Mouse (Mus musculus): Measurements from ENCODE around the gene Eipr1. TPM values are rescaled to one million over a fixed set of nuclear protein-coding genes. Genes with fewer than 3 reads are reported as not detected.

Eipr1 gene
- polyA plus RNA-seq, 1 experiment = 18.4 TPM

- no peak for TF ChIP-seq EP300 (IDR thresholded peaks at IDR 0.05; ENCODE audit: insufficient read depth, low read depth, low read length)
- TF ChIP-seq POLR2A (IDR thresholded peaks at IDR 0.05; ENCODE audit: insufficient read depth, low read length) = no peak
- TF ChIP-seq CTCF (IDR thresholded peaks at IDR 0.05; ENCODE audit: low read depth, low read length) = no peak
- Histone ChIP-seq H3K9me3 (replicated peaks; ENCODE audit: control insufficient read depth, insufficient read depth, low read length, poor library complexity, severe bottlenecking) (no peaks in the 10 kb centered on the region), H3K4me3 (ENCODE audit: low read depth, low read length) (no peak overlapping the region), H3K27ac (ENCODE audit: insufficient read depth, low read length) (no peak overlapping the region), H3K9ac (ENCODE audit: low read depth, poor library complexity, severe bottlenecking) (no peak overlapping the region), H3K27me3 (ENCODE audit: control insufficient read depth, insufficient read depth, low read length, poor library complexity, severe bottlenecking) (no peaks in the 10 kb centered on the region), H3K4me1 (ENCODE audit: control insufficient read depth, insufficient read depth, low read length) (no peaks in the 10 kb centered on the region), H3K36me3 (ENCODE audit: control insufficient read depth, insufficient read depth, low read length, poor library complexity, severe bottlenecking) (0 out of 2 replicates have a peak, but pooled peaks cover 2% of the 10 kb centered on the region)
Measured at GRCm38 (mm10) chr12:28866121-28866520, 114.5 kb downstream of the Eipr1 start.

GRCm38 (mm10) chr12:28868794-28869193, 117.2 kb downstream of the Eipr1 start:
- no peak overlapping the region for H3K9ac ChIP-seq (ENCODE audit: low read depth, poor library complexity, severe bottlenecking)
- no peaks in the 10 kb centered on the region for H3K27me3 ChIP-seq (ENCODE audit: control insufficient read depth, insufficient read depth, low read length, poor library complexity, severe bottlenecking)
- no peaks in the 10 kb centered on the region for H3K4me1 ChIP-seq (ENCODE audit: control insufficient read depth, insufficient read depth, low read length)
- H3K9me3 ChIP-seq (replicated peaks; ENCODE audit: control insufficient read depth, insufficient read depth, low read length, poor library complexity, severe bottlenecking) = no peaks in the 10 kb centered on the region
- no peak overlapping the region for H3K27ac ChIP-seq (ENCODE audit: insufficient read depth, low read length)
- H3K4me3 ChIP-seq (ENCODE audit: low read depth, low read length) = no peak overlapping the region
- H3K36me3 ChIP-seq (ENCODE audit: control insufficient read depth, insufficient read depth, low read length, poor library complexity, severe bottlenecking) = 0 out of 2 replicates have a peak, but pooled peaks cover 2% of the 10 kb centered on the region
- TF ChIP-seq EP300 (IDR thresholded peaks at IDR 0.05; ENCODE audit: insufficient read depth, low read depth, low read length) (no peak), POLR2A (IDR thresholded peaks at IDR 0.05; ENCODE audit: insufficient read depth, low read length) (no peak), CTCF (IDR thresholded peaks at IDR 0.05; ENCODE audit: low read depth, low read length) (no peak)

GRCm38 (mm10) chr12:28872271-28872670, 120.7 kb downstream of the Eipr1 start:
- no peak overlapping the region for H3K9ac ChIP-seq (ENCODE audit: low read depth, poor library complexity, severe bottlenecking)
- H3K4me1 ChIP-seq (ENCODE audit: control insufficient read depth, insufficient read depth, low read length) = no peaks in the 10 kb centered on the region
- TF ChIP-seq POLR2A (IDR thresholded peaks at IDR 0.05; ENCODE audit: insufficient read depth, low read length) = no peak
- no peak for TF ChIP-seq EP300 (IDR thresholded peaks at IDR 0.05; ENCODE audit: insufficient read depth, low read depth, low read length)
- TF ChIP-seq CTCF (IDR thresholded peaks at IDR 0.05; ENCODE audit: low read depth, low read length) = no peak
- H3K4me3 ChIP-seq (ENCODE audit: low read depth, low read length) = no peak overlapping the region
- H3K9me3 ChIP-seq (replicated peaks; ENCODE audit: control insufficient read depth, insufficient read depth, low read length, poor library complexity, severe bottlenecking) = no peaks in the 10 kb centered on the region
- H3K36me3 ChIP-seq (ENCODE audit: control insufficient read depth, insufficient read depth, low read length, poor library complexity, severe bottlenecking) = no peaks in the 10 kb centered on the region
- no peaks in the 10 kb centered on the region for H3K27me3 ChIP-seq (ENCODE audit: control insufficient read depth, insufficient read depth, low read length, poor library complexity, severe bottlenecking)
- H3K27ac ChIP-seq (ENCODE audit: insufficient read depth, low read length) = no peak overlapping the region

GRCm38 (mm10) chr12:28874781-28875251, 123.2 kb downstream of the Eipr1 start:
- no peaks in the 10 kb centered on the region for H3K36me3 ChIP-seq (ENCODE audit: control insufficient read depth, insufficient read depth, low read length, poor library complexity, severe bottlenecking)
- no peaks in the 10 kb centered on the region for H3K9me3 ChIP-seq (replicated peaks; ENCODE audit: control insufficient read depth, insufficient read depth, low read length, poor library complexity, severe bottlenecking)
- H3K4me3 ChIP-seq (ENCODE audit: low read depth, low read length) = no peak overlapping the region
- no peak overlapping the region for H3K9ac ChIP-seq (ENCODE audit: low read depth, poor library complexity, severe bottlenecking)
- no peak overlapping the region for H3K27ac ChIP-seq (ENCODE audit: insufficient read depth, low read length)
- no peaks in the 10 kb centered on the region for H3K27me3 ChIP-seq (ENCODE audit: control insufficient read depth, insufficient read depth, low read length, poor library complexity, severe bottlenecking)
- H3K4me1 ChIP-seq (ENCODE audit: control insufficient read depth, insufficient read depth, low read length) = no peaks in the 10 kb centered on the region
- no peak for TF ChIP-seq CTCF (IDR thresholded peaks at IDR 0.05; ENCODE audit: low read depth, low read length)
- no peak for TF ChIP-seq EP300 (IDR thresholded peaks at IDR 0.05; ENCODE audit: insufficient read depth, low read depth, low read length)
- TF ChIP-seq POLR2A (IDR thresholded peaks at IDR 0.05; ENCODE audit: insufficient read depth, low read length) = no peak

- Histone ChIP-seq H3K27me3 (ENCODE audit: control insufficient read depth, insufficient read depth, low read length, poor library complexity, severe bottlenecking) (no peaks in the 10 kb centered on the region), H3K36me3 (ENCODE audit: control insufficient read depth, insufficient read depth, low read length, poor library complexity, severe bottlenecking) (no peaks in the 10 kb centered on the region), H3K4me1 (ENCODE audit: control insufficient read depth, insufficient read depth, low read length) (no peaks in the 10 kb centered on the region), H3K27ac (ENCODE audit: insufficient read depth, low read length) (no peak overlapping the region), H3K4me3 (ENCODE audit: low read depth, low read length) (no peak overlapping the region), H3K9ac (ENCODE audit: low read depth, poor library complexity, severe bottlenecking) (no peak overlapping the region), H3K9me3 (replicated peaks; ENCODE audit: control insufficient read depth, insufficient read depth, low read length, poor library complexity, severe bottlenecking) (no peaks in the 10 kb centered on the region)
- TF ChIP-seq EP300 (IDR thresholded peaks at IDR 0.05; ENCODE audit: insufficient read depth, low read depth, low read length) (no peak), POLR2A (IDR thresholded peaks at IDR 0.05; ENCODE audit: insufficient read depth, low read length) (no peak), CTCF (IDR thresholded peaks at IDR 0.05; ENCODE audit: low read depth, low read length) (no peak)
Measured at GRCm38 (mm10) chr12:28875471-28875870, 123.9 kb downstream of the Eipr1 start.

GRCm38 (mm10) chr12:28880471-28880870, 128.9 kb downstream of the Eipr1 start:
- TF ChIP-seq POLR2A (IDR thresholded peaks at IDR 0.05; ENCODE audit: insufficient read depth, low read length) = no peak
- no peak for TF ChIP-seq CTCF (IDR thresholded peaks at IDR 0.05; ENCODE audit: low read depth, low read length)
- no peak for TF ChIP-seq EP300 (IDR thresholded peaks at IDR 0.05; ENCODE audit: insufficient read depth, low read depth, low read length)
- Histone ChIP-seq H3K4me1 (ENCODE audit: control insufficient read depth, insufficient read depth, low read length) (no peaks in the 10 kb centered on the region), H3K9me3 (replicated peaks; ENCODE audit: control insufficient read depth, insufficient read depth, low read length, poor library complexity, severe bottlenecking) (no peaks in the 10 kb centered on the region)

More at GRCm38 (mm10) chr12:28880471-28880870, 128.9 kb downstream of the Eipr1 start:
- Histone ChIP-seq H3K9ac (ENCODE audit: low read depth, poor library complexity, severe bottlenecking) (no peak overlapping the region), H3K27ac (ENCODE audit: insufficient read depth, low read length) (no peak overlapping the region), H3K36me3 (ENCODE audit: control insufficient read depth, insufficient read depth, low read length, poor library complexity, severe bottlenecking) (no peaks in the 10 kb centered on the region), H3K27me3 (ENCODE audit: control insufficient read depth, insufficient read depth, low read length, poor library complexity, severe bottlenecking) (no peaks in the 10 kb centered on the region), H3K4me3 (ENCODE audit: low read depth, low read length) (no peak overlapping the region)

Measured in ES-Bruce4 (cell line).